Mouse (Mus musculus) spleen, adult 2 months (tissue): ENCODE measurements around the gene Trappc4.

Experiments used
- CTCF ChIP-seq: fragments of 200-500 bp; IDR thresholded peaks from 2 replicates; pipeline ENCODE4 v1.5.1; 2011; ENCODE audit warnings: mild to moderate bottlenecking, inconsistent platforms; ENCODE audit not compliant: insufficient read depth, insufficient read length, insufficient replicate concordance; ENCODE audit errors: extremely low read depth
- POLR2A ChIP-seq: fragments of 200-500 bp; IDR thresholded peaks from 2 replicates; pipeline ENCODE4 v1.6.1; 2011; ENCODE audit warnings: low read depth, low read length, inconsistent platforms

- TF ChIP-seq CTCF = no peak
- no peak for TF ChIP-seq POLR2A
Measured at GRCm38 (mm10) chr9:44440961-44441360, 33.6 kb upstream of the Trappc4 start, which contains the start of gene Foxr1.
